Mouse (Mus musculus): ENCODE measurements around the gene 9630041A04Rik. TPM values are rescaled to one million over a fixed set of nuclear protein-coding genes. Genes with fewer than 3 reads are reported as not detected.

The 9630041A04Rik gene
- polyA plus RNA-seq, 1 experiment from 2014 or later: not detected

DNA sequence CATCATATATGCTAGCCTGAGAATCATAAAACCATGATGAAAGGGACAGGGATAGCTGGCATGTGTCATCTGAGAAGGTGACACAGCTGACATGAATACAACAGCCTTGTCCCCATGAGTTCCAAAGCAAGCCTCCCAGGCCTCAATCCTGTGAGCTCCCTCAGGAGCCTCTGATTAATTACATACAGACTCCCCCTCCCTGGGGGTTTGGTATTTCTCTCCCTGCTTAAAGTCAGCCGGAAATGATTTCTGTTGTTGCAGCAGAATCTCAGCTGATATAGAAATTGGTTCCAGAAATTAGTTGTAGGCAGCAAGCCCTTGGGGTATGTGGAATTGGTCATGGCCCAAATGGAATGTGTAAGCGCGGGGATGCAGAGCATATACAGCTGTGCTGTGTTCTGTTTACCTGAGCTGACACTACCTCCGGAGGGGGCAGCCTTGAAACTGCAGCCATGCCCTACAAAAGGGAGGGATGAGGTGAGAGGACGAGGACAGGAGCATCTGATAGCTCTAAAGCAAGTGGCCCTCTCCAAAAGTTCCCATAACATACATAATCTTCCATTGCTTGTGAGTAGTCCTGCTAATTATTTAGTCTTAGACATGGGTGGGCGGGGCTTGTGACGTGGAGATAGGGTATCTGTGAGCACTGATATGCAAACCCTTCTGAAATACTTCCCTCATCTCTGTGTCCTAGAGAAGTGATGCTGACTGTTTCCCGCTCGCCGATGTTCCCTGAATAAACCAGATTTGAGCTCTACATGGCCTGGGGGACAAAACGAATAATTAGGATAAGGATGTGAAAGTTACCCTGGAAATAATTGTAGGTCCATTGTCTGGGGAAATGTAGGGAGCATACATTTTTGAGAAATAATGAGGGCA, 15.7 kb downstream of the 9630041A04Rik start:
- Histone ChIP-seq H3K9ac (no peak overlapping the region), H3K4me1 (no peaks in the 10 kb centered on the region), H3K36me3 (no peaks in the 10 kb centered on the region), H3K4me3 (no peak overlapping the region), H3K4me2 (no peak overlapping the region), H3K27me3 (no peaks in the 10 kb centered on the region), H3K9me3 (no peaks in the 10 kb centered on the region), H3K27ac (no peak overlapping the region)
- 58% methylated on average over 11 of the region's 11 CpGs for WGBS
- ATAC-seq (ENCODE audit: insufficient number of reproducible peaks, low FRiP score, low TSS enrichment, low read depth): no peak

- H3K4me3 ChIP-seq: no peak overlapping the region
- 55% methylated on average over 2 of the region's 2 CpGs for WGBS
- no peaks in the 10 kb centered on the region for H3K9me3 ChIP-seq
- no peaks in the 10 kb centered on the region for H3K27me3 ChIP-seq
- H3K4me2 ChIP-seq: no peak overlapping the region
- no peak overlapping the region for H3K27ac ChIP-seq
- H3K36me3 ChIP-seq: no peaks in the 10 kb centered on the region
- no peaks in the 10 kb centered on the region for H3K4me1 ChIP-seq
- no peak for ATAC-seq (ENCODE audit: insufficient number of reproducible peaks, low FRiP score, low TSS enrichment, low read depth)
- no peak overlapping the region for H3K9ac ChIP-seq
Observed at GRCm38 (mm10) chr9:101883295-101883694, 21.7 kb downstream of the 9630041A04Rik start.

GRCm38 (mm10) chr9:101897851-101898250, 36.2 kb downstream of the 9630041A04Rik start:
- no peak overlapping the region for H3K27ac ChIP-seq
- WGBS: 88% methylated on average over 1 of the region's 1 CpGs
- no peaks in the 10 kb centered on the region for H3K4me1 ChIP-seq
- H3K9me3 ChIP-seq: no peaks in the 10 kb centered on the region
- H3K27me3 ChIP-seq: no peaks in the 10 kb centered on the region
- H3K4me3 ChIP-seq: no peak overlapping the region
- H3K9ac ChIP-seq: no peak overlapping the region
- no peak overlapping the region for H3K4me2 ChIP-seq
- H3K36me3 ChIP-seq: no peaks in the 10 kb centered on the region
- ATAC-seq (ENCODE audit: insufficient number of reproducible peaks, low FRiP score, low TSS enrichment, low read depth): no peak

GRCm38 (mm10) chr9:101903406-101903805, 41.8 kb downstream of the 9630041A04Rik start:
- no peak overlapping the region for H3K4me2 ChIP-seq
- H3K4me3 ChIP-seq: no peak overlapping the region
- 84% methylated on average over 3 of the region's 3 CpGs for WGBS
- no peak overlapping the region for H3K9ac ChIP-seq
- no peak overlapping the region for H3K27ac ChIP-seq
- H3K36me3 ChIP-seq: no peaks in the 10 kb centered on the region
- H3K27me3 ChIP-seq: no peaks in the 10 kb centered on the region
- H3K4me1 ChIP-seq: no peaks in the 10 kb centered on the region
- H3K9me3 ChIP-seq: no peaks in the 10 kb centered on the region
- ATAC-seq (ENCODE audit: insufficient number of reproducible peaks, low FRiP score, low TSS enrichment, low read depth): no peak

DNA sequence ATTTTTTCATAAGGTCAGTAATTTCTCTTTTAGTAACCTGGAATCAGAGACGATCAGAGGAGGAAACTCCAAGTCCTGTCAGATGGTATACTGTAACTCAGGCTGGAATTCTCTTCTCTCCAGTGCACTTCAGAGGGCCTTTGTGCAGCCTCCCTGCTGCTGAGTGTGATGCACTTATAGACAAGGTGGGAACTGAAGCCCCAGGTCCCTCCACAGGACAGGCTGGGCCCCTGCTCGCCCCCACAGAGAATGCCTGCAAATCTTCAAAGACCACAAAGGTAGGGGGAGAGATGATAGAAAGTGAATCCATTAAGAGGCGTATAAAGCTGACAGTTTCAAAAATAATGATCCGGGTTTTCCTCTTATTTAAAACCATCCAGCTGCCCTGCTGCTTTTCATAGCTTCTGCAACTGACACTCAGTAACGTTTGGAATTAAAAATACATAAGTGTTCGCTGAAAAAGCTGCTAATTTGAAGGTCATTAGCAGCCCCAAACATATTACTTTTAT, 46.2 kb downstream of the 9630041A04Rik start:
- no peak for ATAC-seq (ENCODE audit: insufficient number of reproducible peaks, low FRiP score, low TSS enrichment, low read depth)
- WGBS: 58% methylated on average over 6 of the region's 6 CpGs
- no peaks in the 10 kb centered on the region for H3K4me1 ChIP-seq

DNA sequence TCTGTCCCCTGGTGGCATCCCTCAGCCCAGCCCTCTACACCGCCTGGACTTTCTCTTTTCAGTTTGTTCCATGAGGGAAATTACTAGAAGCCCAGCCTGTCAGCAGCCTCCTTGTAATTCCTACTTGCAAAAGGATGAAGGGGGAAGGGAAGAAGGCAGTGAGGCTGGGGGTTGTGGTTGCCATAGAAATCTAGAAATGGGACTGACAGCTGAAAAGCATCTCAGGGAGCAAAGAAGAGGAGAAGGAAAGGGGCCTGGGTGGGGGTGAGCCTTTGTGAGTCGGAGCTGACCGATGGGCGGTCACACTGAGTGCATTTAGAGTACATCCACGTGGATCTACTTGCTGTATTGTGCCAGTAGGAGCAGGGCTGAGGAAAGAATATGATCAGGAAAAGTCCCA, 47.2 kb downstream of the 9630041A04Rik start:
- Histone ChIP-seq H3K27me3 (no peaks in the 10 kb centered on the region), H3K4me3 (no peak overlapping the region), H3K36me3 (no peaks in the 10 kb centered on the region), H3K27ac (no peak overlapping the region), H3K9me3 (no peaks in the 10 kb centered on the region), H3K4me1 (no peaks in the 10 kb centered on the region), H3K4me2 (no peak overlapping the region), H3K9ac (no peak overlapping the region)
- no peak for ATAC-seq (ENCODE audit: insufficient number of reproducible peaks, low FRiP score, low TSS enrichment, low read depth)
- WGBS: 80% methylated on average over 5 of the region's 5 CpGs

More for the DNA sequence above, 46.2 kb downstream of the 9630041A04Rik start:
- H3K36me3 ChIP-seq: no peaks in the 10 kb centered on the region
- H3K4me2 ChIP-seq: no peak overlapping the region
- no peak overlapping the region for H3K9ac ChIP-seq
- H3K27me3 ChIP-seq: no peaks in the 10 kb centered on the region
- H3K4me3 ChIP-seq: no peak overlapping the region
- no peaks in the 10 kb centered on the region for H3K9me3 ChIP-seq
- H3K27ac ChIP-seq: no peak overlapping the region

- no peaks in the 10 kb centered on the region for H3K27me3 ChIP-seq
- no peak overlapping the region for H3K4me3 ChIP-seq
- 87% methylated on average over 4 of the region's 4 CpGs for WGBS
- no peak overlapping the region for H3K4me2 ChIP-seq
- H3K4me1 ChIP-seq: no peaks in the 10 kb centered on the region
- H3K27ac ChIP-seq: no peak overlapping the region
- H3K9ac ChIP-seq: no peak overlapping the region
- H3K36me3 ChIP-seq: no peaks in the 10 kb centered on the region
- no peaks in the 10 kb centered on the region for H3K9me3 ChIP-seq
- no peak for ATAC-seq (ENCODE audit: insufficient number of reproducible peaks, low FRiP score, low TSS enrichment, low read depth)
Observed at GRCm38 (mm10) chr9:101909491-101909890, 47.9 kb downstream of the 9630041A04Rik start.

GRCm38 (mm10) chr9:101911176-101911866, 49.7 kb downstream of the 9630041A04Rik start:
- Histone ChIP-seq H3K36me3 (no peaks in the 10 kb centered on the region), H3K4me3 (no peak overlapping the region), H3K9ac (no peak overlapping the region), H3K4me1 (no peaks in the 10 kb centered on the region), H3K27ac (no peak overlapping the region), H3K4me2 (no peak overlapping the region), H3K9me3 (no peaks in the 10 kb centered on the region), H3K27me3 (no peaks in the 10 kb centered on the region)
- WGBS: 42% methylated on average over 9 of the region's 9 CpGs
- ATAC-seq (ENCODE audit: insufficient number of reproducible peaks, low FRiP score, low TSS enrichment, low read depth): no peak

DNA sequence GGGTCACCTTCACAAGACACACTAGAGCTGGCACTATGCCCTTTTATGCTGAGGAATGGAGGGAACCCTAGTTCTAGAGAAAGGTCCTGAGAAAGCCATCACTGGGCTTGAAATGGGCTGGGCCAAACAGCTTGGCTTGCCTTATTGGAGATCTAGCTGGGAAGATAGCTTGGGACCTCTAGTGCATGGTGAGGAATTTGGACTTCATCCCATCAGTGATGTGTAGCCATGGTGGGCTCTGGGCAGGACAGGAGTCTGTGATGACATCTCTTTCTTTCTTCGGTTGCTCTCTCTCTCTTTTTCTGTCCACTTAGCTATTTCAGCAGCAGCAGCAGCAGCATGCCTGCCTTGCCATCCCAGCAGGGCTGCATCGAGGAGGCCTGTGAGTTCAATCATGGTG, 53.4 kb downstream of the 9630041A04Rik start:
- H3K27me3 ChIP-seq: no peaks in the 10 kb centered on the region
- no peaks in the 10 kb centered on the region for H3K9me3 ChIP-seq
- 80% methylated on average over 2 of the region's 2 CpGs for WGBS
- no peak overlapping the region for H3K9ac ChIP-seq
- H3K4me3 ChIP-seq: no peak overlapping the region
- no peaks in the 10 kb centered on the region for H3K4me1 ChIP-seq
- no peaks in the 10 kb centered on the region for H3K36me3 ChIP-seq
- ATAC-seq (ENCODE audit: insufficient number of reproducible peaks, low FRiP score, low TSS enrichment, low read depth): no peak
- no peak overlapping the region for H3K27ac ChIP-seq
- H3K4me2 ChIP-seq: no peak overlapping the region

GRCm38 (mm10) chr9:101918771-101919170, 57.1 kb downstream of the 9630041A04Rik start:
- Histone ChIP-seq H3K4me2 (no peak overlapping the region), H3K4me3 (no peak overlapping the region), H3K27me3 (no peaks in the 10 kb centered on the region), H3K4me1 (no peaks in the 10 kb centered on the region), H3K27ac (no peak overlapping the region), H3K36me3 (no peaks in the 10 kb centered on the region), H3K9ac (no peak overlapping the region), H3K9me3 (no peaks in the 10 kb centered on the region)
- no peak for ATAC-seq (ENCODE audit: insufficient number of reproducible peaks, low FRiP score, low TSS enrichment, low read depth)
- WGBS: 80% methylated on average over 4 of the region's 4 CpGs

DNA sequence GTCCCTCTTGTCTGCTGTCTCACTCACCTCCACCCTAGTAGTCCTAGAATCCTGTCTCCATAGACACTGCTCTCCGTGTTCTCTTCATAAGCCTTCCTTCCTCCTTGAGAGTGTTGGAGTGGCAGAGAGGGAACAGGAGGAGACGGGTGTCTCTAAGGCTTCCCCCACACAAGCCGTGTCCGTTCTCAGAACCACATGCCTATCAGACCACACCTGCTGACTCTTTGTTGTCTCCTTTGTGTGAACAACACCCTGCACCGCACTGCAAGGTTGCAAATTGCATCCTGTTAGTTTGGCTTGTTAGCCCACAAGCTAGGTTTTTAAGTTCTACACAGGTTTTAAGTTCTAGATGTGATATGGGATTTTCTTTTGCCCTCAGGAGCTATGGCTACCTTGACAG, 57.7 kb downstream of the 9630041A04Rik start:
- ATAC-seq (ENCODE audit: insufficient number of reproducible peaks, low FRiP score, low TSS enrichment, low read depth): no peak
- WGBS: 75% methylated on average over 5 of the region's 5 CpGs
- no peaks in the 10 kb centered on the region for H3K9me3 ChIP-seq

DNA sequence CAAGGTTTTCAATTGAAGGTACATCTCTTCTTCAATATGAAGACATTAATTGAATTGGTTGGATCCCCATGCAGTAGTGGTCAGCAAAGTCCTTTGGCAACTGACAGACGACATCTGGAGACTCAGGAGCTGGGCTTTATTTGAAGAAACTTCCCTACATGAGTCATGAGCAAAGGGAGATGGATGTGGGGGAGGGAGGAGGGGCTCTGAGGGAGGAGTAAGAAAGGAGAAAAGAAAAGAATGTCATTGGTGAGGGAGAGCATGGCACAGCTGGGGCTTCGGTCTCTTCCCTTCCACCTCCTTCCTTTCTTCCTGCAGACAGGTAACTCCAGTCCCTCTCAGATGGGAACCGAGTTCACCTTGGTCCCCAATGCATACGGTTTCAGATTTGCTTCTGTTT, 61.2 kb downstream of the 9630041A04Rik start:
- Histone ChIP-seq H3K27ac (no peak overlapping the region), H3K9me3 (no peaks in the 10 kb centered on the region), H3K27me3 (no peaks in the 10 kb centered on the region), H3K36me3 (no peaks in the 10 kb centered on the region), H3K9ac (no peak overlapping the region), H3K4me1 (no peaks in the 10 kb centered on the region), H3K4me2 (no peak overlapping the region), H3K4me3 (no peak overlapping the region)
- 75% methylated on average over 4 of the region's 4 CpGs for WGBS
- no peak for ATAC-seq (ENCODE audit: insufficient number of reproducible peaks, low FRiP score, low TSS enrichment, low read depth)

More for the DNA sequence above, 57.7 kb downstream of the 9630041A04Rik start:
- Histone ChIP-seq H3K4me3 (no peak overlapping the region), H3K27me3 (no peaks in the 10 kb centered on the region), H3K4me2 (no peak overlapping the region), H3K4me1 (no peaks in the 10 kb centered on the region), H3K36me3 (no peaks in the 10 kb centered on the region), H3K9ac (no peak overlapping the region), H3K27ac (no peak overlapping the region)
